Mouse (Mus musculus): ENCODE measurements around the gene Rbp2. TPM values are rescaled to one million over a fixed set of nuclear protein-coding genes. Genes with fewer than 3 reads are reported as not detected.

Gene Rbp2
- polyA plus RNA-seq, 1 experiment: not detected

DNA sequence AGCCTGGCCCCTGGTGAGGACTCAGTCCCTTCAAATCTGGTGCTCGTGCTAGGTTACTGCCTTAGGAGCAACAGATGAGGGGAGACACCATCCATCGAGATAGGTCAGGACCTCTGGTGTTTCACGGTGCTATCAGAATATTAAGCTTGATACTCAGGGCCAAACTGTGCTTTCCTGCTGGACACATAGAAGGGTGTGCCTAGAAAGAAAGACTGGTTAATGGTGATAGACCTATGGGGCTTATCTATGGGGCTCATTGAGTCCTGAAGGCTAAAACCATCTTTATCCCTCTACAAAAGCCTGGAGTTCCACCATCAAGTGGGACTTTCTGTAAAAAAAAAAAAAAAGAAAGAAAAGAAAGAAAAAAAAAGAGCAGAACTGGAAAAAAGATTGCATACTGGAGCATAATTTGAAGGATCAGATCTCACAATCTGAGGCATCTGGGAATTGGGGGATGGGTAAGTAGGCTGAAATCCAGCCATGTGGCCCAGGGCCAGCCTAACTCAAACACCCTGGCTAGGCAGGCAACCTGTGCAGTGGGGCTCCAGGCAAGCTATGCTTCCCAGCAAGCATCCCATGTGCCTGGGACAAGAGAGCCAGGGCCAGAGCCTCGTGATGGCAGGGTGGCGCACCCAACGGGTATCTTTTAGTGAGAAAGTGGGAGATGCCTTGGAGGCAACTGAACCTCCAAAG lies 24.6 kb downstream of the Rbp2 start:
- no peak for DNase-seq (ENCODE audit: low read depth in 1 of 2, low spot score in 2 of 2)
- H3K27ac ChIP-seq (ENCODE audit: insufficient read depth, low read length): no peak overlapping the region
- 92% methylated on average over 6 of the region's 6 CpGs for WGBS
- no peaks in the 10 kb centered on the region for H3K36me3 ChIP-seq (ENCODE audit: control insufficient read depth, insufficient read depth, low read length)
- no peaks in the 10 kb centered on the region for H3K27me3 ChIP-seq (ENCODE audit: control insufficient read depth, insufficient read depth, low read length)
- H3K4me3 ChIP-seq (ENCODE audit: extremely low read depth, insufficient read depth, insufficient read length): no peak overlapping the region
- no peak for TF ChIP-seq CTCF (IDR thresholded peaks at IDR 0.05; ENCODE audit: extremely low read depth, insufficient read depth, insufficient read length, insufficient replicate concordance)
- no peak for TF ChIP-seq POLR2A (IDR thresholded peaks at IDR 0.05; ENCODE audit: low read depth, low read length)
- no peaks in the 10 kb centered on the region for H3K4me1 ChIP-seq (ENCODE audit: control insufficient read depth, insufficient read depth, insufficient read length)

- TF ChIP-seq POLR2A (IDR thresholded peaks at IDR 0.05; ENCODE audit: low read depth, low read length) (no peak), CTCF (IDR thresholded peaks at IDR 0.05; ENCODE audit: extremely low read depth, insufficient read depth, insufficient read length, insufficient replicate concordance) (no peak)
- H3K36me3 ChIP-seq (ENCODE audit: control insufficient read depth, insufficient read depth, low read length): no peaks in the 10 kb centered on the region
- H3K4me3 ChIP-seq (ENCODE audit: extremely low read depth, insufficient read depth, insufficient read length): no peak overlapping the region
- WGBS: 9% methylated on average over 2 of the region's 2 CpGs
- no peaks in the 10 kb centered on the region for H3K4me1 ChIP-seq (ENCODE audit: control insufficient read depth, insufficient read depth, insufficient read length)
- H3K27me3 ChIP-seq (ENCODE audit: control insufficient read depth, insufficient read depth, low read length): no peaks in the 10 kb centered on the region
- no peak for DNase-seq (ENCODE audit: low read depth in 1 of 2, low spot score in 2 of 2)
- H3K27ac ChIP-seq (ENCODE audit: insufficient read depth, low read length): no peak overlapping the region
These were observed 38.0 kb downstream of the Rbp2 start for GRCm38 (mm10) chr9:98523872-98524271.

GRCm38 (mm10) chr9:98524786-98525542 lies 39.0 kb downstream of the Rbp2 start:
- Histone ChIP-seq H3K4me3 (ENCODE audit: extremely low read depth, insufficient read depth, insufficient read length) (no peak overlapping the region), H3K4me1 (ENCODE audit: control insufficient read depth, insufficient read depth, insufficient read length) (no peaks in the 10 kb centered on the region), H3K27me3 (ENCODE audit: control insufficient read depth, insufficient read depth, low read length) (no peaks in the 10 kb centered on the region), H3K36me3 (ENCODE audit: control insufficient read depth, insufficient read depth, low read length) (no peaks in the 10 kb centered on the region), H3K27ac (ENCODE audit: insufficient read depth, low read length) (no peak overlapping the region)
- TF ChIP-seq CTCF (IDR thresholded peaks at IDR 0.05; ENCODE audit: extremely low read depth, insufficient read depth, insufficient read length, insufficient replicate concordance) (no peak), POLR2A (IDR thresholded peaks at IDR 0.05; ENCODE audit: low read depth, low read length) (no peak)
- WGBS: 82% methylated on average over 7 of the region's 7 CpGs
- DNase-seq (ENCODE audit: low read depth in 1 of 2, low spot score in 2 of 2): no peak

- WGBS: 86% methylated on average over 7 of the region's 7 CpGs
- no peak for DNase-seq (ENCODE audit: low read depth in 1 of 2, low spot score in 2 of 2)
- no peak overlapping the region for H3K27ac ChIP-seq (ENCODE audit: insufficient read depth, low read length)
- H3K27me3 ChIP-seq (ENCODE audit: control insufficient read depth, insufficient read depth, low read length): no peaks in the 10 kb centered on the region
- TF ChIP-seq POLR2A (IDR thresholded peaks at IDR 0.05; ENCODE audit: low read depth, low read length) (no peak), CTCF (IDR thresholded peaks at IDR 0.05; ENCODE audit: extremely low read depth, insufficient read depth, insufficient read length, insufficient replicate concordance) (no peak)
- H3K4me3 ChIP-seq (ENCODE audit: extremely low read depth, insufficient read depth, insufficient read length): no peak overlapping the region
- H3K36me3 ChIP-seq (ENCODE audit: control insufficient read depth, insufficient read depth, low read length): no peaks in the 10 kb centered on the region
- no peaks in the 10 kb centered on the region for H3K4me1 ChIP-seq (ENCODE audit: control insufficient read depth, insufficient read depth, insufficient read length)
These were observed 39.6 kb downstream of the Rbp2 start for GRCm38 (mm10) chr9:98525543-98525924.

- DNase-seq (ENCODE audit: low read depth in 1 of 2, low spot score in 2 of 2): no peak
- H3K27me3 ChIP-seq (ENCODE audit: control insufficient read depth, insufficient read depth, low read length): no peaks in the 10 kb centered on the region
- no peak overlapping the region for H3K4me3 ChIP-seq (ENCODE audit: extremely low read depth, insufficient read depth, insufficient read length)
- 87% methylated on average over 7 of the region's 7 CpGs for WGBS
- no peak overlapping the region for H3K27ac ChIP-seq (ENCODE audit: insufficient read depth, low read length)
- TF ChIP-seq CTCF (IDR thresholded peaks at IDR 0.05; ENCODE audit: extremely low read depth, insufficient read depth, insufficient read length, insufficient replicate concordance) (no peak), POLR2A (IDR thresholded peaks at IDR 0.05; ENCODE audit: low read depth, low read length) (no peak)
- H3K4me1 ChIP-seq (ENCODE audit: control insufficient read depth, insufficient read depth, insufficient read length): no peaks in the 10 kb centered on the region
- no peaks in the 10 kb centered on the region for H3K36me3 ChIP-seq (ENCODE audit: control insufficient read depth, insufficient read depth, low read length)
These were observed 41.3 kb downstream of the Rbp2 start for GRCm38 (mm10) chr9:98527226-98527625.

DNA sequence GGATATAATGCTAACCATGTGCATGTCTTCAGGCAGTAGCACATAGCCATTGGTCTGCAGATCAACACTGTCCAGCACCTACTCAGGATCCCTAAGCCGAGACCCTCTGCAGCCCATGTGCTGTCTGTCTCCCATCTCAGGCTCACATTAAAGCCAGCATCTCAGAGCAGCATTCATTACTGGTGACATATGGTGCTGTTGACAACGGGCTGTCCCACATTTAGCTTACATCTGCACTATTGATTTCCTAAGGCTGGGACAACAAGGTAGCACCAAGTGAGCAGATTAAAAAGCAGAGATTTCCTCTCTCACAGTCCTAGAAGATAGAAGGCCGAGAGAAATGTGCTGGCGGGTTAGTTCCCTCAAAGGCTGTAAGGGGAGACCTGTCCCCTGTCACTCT lies 43.9 kb downstream of the Rbp2 start:
- DNase-seq (ENCODE audit: low read depth in 1 of 2, low spot score in 2 of 2): no peak
- no peak overlapping the region for H3K4me3 ChIP-seq (ENCODE audit: extremely low read depth, insufficient read depth, insufficient read length)
- H3K27ac ChIP-seq (ENCODE audit: insufficient read depth, low read length): no peak overlapping the region
- no peak for TF ChIP-seq CTCF (IDR thresholded peaks at IDR 0.05; ENCODE audit: extremely low read depth, insufficient read depth, insufficient read length, insufficient replicate concordance)
- TF ChIP-seq POLR2A (IDR thresholded peaks at IDR 0.05; ENCODE audit: low read depth, low read length): no peak
- H3K27me3 ChIP-seq (ENCODE audit: control insufficient read depth, insufficient read depth, low read length): no peaks in the 10 kb centered on the region
- WGBS: 83% methylated on average over 4 of the region's 4 CpGs
- no peaks in the 10 kb centered on the region for H3K4me1 ChIP-seq (ENCODE audit: control insufficient read depth, insufficient read depth, insufficient read length)
- no peaks in the 10 kb centered on the region for H3K36me3 ChIP-seq (ENCODE audit: control insufficient read depth, insufficient read depth, low read length)

DNA sequence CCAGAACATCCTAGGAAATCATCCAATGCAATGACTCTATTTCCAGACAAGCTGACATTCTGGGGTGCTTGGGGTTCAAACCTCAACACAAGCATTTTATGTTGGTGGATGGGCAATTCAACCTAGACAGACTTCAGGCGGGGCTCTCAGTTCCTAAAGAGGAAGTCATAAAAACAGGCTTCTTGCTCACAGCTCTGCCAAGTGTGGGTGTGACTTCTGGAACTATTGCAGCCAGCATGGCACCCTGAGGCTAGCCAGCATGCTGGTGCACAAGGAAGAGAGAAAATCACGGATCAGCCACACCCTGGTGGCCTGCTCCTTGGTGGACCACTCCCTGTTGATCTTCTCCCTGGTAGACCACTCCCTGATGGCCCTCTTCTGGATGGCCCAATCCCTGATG lies 45.1 kb downstream of the Rbp2 start:
- H3K4me3 ChIP-seq (ENCODE audit: extremely low read depth, insufficient read depth, insufficient read length): no peak overlapping the region
- no peak for DNase-seq (ENCODE audit: low read depth in 1 of 2, low spot score in 2 of 2)
- no peaks in the 10 kb centered on the region for H3K36me3 ChIP-seq (ENCODE audit: control insufficient read depth, insufficient read depth, low read length)
- H3K27me3 ChIP-seq (ENCODE audit: control insufficient read depth, insufficient read depth, low read length): no peaks in the 10 kb centered on the region
- TF ChIP-seq POLR2A (IDR thresholded peaks at IDR 0.05; ENCODE audit: low read depth, low read length) (no peak), CTCF (IDR thresholded peaks at IDR 0.05; ENCODE audit: extremely low read depth, insufficient read depth, insufficient read length, insufficient replicate concordance) (no peak)
- H3K27ac ChIP-seq (ENCODE audit: insufficient read depth, low read length): no peak overlapping the region
- H3K4me1 ChIP-seq (ENCODE audit: control insufficient read depth, insufficient read depth, insufficient read length): no peaks in the 10 kb centered on the region
- WGBS: 18% methylated on average over 2 of the region's 2 CpGs
